Mouse (Mus musculus): ENCODE measurements around the gene Slc25a51. TPM values are rescaled to one million over a fixed set of nuclear protein-coding genes. Genes with fewer than 3 reads are reported as not detected.

Slc25a51 gene
- total RNA-seq (2023): 60.9 to 70.5 TPM (median 61.5 TPM) in 4 replicates

GRCm38 (mm10) chr4:45408427-45409132 is at the start of gene Slc25a51:
Slc25a51 (minus strand) TSS chr4:45408766.

Other genes starting within 250 kb of the Slc25a51 start
- gene Frmpd1, start 223.9 kb downstream of the Slc25a51 start, total RNA-seq (2023): not detected in 4 replicates
- gene Trmt10b, start 111.6 kb downstream of the Slc25a51 start, total RNA-seq (2023): 6.6 to 11.4 TPM (median 8.0 TPM) in 4 replicates
- 22.3 to 28.1 TPM (median 26.6 TPM) in 4 replicates for gene Dcaf10, start 66.7 kb downstream of the Slc25a51 start, total RNA-seq (2023)
- 42.4 to 55.0 TPM (median 47.7 TPM) in 4 replicates for gene Exosc3, start 66.0 kb downstream of the Slc25a51 start, total RNA-seq (2023)
- gene Shb, start 123.7 kb upstream of the Slc25a51 start, total RNA-seq (2023): 1.6 to 4.7 TPM (median 2.4 TPM) in 4 replicates

Measured in B cell, adult 62 days (primary cell).